Mouse (Mus musculus): ENCODE measurements around the gene Cntn5. TPM values are rescaled to one million over a fixed set of nuclear protein-coding genes. Genes with fewer than 3 reads are reported as not detected.
"Not testable (repeated sequence)": the region's sequence is repeated elsewhere in the genome, so short reads cannot be mapped to it uniquely, and the experiment has no call there.

Cntn5 gene
- total RNA-seq, 2 experiments from 2014 or later: 0.50 to 0.64 TPM

GRCm38 (mm10) chr9:10657144-10657748, 247.3 kb downstream of the Cntn5 start:
- no peak for DNase-seq

DNA sequence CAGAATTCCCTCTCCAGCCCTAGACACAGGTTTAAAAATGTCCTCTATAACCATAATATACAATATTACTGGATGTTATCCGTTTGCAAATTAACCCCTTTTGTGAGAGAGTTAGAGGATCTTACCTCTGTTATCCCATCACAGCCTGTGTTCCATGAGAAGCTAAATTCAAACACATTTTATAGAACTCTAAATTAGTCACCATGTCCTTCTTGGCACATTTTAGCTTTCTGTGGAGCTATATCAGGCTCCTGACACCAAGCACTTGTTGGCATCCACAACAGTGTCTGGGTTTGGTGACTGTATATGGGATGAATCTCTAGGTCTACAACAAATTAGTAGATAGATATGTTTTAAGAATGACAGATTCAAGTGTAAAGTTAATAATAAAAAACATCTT, 253.9 kb downstream of the Cntn5 start:
- no peak for DNase-seq

DNA sequence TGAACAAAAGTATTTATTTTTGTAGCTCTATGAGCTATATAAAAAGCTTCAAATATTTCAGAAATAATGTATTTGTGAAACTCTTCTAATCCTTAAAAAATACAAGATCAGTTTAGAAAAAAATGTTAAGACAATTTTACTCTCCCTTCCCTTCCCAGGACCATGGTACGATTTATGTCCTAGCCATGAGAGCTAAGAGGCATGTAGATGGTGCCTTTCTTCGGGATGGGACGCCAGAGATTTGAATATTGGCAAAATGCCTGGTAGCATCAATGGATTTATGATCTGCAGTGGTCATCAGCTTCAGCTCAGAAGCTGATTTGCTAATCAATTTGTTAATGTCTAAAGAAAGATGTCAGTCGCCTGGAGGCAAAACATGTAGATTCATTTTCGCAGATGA, 258.6 kb downstream of the Cntn5 start:
- no peak for DNase-seq

DNA sequence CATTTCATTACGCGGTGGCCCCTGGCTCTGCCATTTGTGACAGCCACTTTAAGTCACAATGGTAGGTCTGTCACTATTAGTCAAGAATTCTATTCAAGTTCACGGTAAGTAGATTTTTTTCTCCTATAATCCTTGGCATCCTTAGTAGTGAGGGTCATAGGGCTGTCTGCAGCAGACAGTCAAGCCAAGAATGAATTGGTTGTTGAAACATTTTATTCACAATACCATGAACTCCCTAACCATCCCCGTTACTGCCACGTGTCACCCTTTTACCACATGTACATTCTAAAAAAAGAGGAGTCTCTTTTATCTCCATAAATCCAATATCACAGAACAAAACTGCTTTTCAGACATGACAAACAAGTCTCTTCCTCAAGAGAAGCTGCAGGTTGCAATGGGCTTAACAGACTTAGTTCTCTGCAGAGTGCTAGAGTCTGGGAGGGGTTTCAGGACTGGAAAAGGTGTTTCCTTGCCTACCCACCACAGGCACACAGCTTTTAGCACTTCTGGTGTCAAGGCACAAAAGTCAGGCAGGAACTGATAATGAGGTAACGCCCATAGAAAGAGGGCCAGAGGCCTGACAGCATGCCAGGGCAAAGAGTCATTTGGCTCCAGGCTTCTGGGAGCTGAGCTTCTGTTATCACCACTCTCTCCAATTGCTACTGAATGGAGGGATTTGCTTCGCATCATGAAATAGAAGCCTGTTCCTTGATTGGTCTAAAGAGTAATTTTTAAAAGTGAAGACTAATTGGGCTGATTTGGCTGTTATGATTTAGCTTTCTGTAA, 259.3 kb downstream of the Cntn5 start:
- peak; percentile 55 to 58 for DNase-seq

- DNase-seq: no peak
Measured at GRCm38 (mm10) chr9:10618036-10618435, 286.5 kb downstream of the Cntn5 start.

DNA sequence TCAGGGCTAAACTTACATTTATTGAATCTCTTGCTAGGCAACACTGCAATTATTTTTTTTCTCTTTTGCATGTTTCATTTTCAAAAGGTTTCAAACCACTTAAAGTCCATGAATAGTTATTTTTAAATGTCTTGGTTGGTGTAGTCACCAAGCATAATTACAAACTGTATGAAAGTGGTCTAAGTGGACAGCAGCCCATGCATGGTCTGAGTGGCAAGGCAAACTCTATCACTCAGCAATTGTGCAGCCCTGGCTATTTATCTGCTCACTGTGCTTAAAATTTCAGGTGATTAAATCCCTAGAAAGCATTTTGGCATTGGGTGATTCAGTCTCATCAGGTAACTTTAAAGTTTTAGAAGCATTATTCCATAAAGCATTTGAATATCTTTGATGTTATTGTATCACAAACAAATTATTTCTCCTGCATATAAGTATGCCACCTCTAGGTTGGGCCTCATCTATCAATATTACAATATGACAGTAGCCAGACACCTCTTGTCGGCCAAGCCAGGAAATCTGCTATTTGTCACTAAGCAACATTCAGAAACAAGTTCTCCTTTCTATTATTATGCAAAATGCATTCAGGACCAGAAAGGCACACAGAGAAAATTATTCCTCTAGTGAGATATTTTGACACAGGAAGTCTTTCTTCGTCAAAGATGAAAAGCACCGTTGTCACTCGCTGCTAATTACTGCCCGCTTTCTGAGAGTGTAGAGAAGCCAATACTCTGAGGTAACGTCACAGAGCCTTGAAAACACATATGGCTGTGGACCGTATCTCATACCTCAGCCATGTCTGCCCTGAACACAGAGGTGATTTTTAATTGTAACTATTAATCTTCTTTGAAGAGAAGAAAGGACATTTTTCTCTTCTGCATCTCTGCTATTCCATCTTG, 329.0 kb downstream of the Cntn5 start:
- DNase-seq: no peak

- DNase-seq: peak; percentile 5 to 9
Measured at GRCm38 (mm10) chr9:10569830-10570229, 334.7 kb downstream of the Cntn5 start.

GRCm38 (mm10) chr9:10540877-10541276, 363.7 kb downstream of the Cntn5 start:
- DNase-seq: not testable (repeated sequence)

DNA sequence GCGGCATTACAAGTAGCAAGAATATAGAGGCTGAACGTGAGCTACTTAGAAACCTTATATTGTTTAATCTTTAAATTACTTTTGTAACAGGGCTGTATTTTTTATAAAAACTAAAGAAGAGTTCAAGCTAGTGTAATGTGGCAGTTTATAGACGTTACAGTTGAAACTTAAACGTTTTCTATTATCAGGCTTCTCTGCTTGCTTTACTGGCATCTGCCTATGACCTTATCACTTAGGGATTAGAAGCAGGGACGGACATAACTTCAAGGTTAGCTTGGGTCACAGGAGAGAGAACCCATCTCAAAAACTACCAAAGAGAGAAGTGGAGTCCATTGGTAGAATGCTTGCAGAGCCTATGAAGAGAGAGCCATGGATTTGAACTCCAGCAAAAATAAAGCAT, 372.3 kb downstream of the Cntn5 start:
- DNase-seq: no peak

DNA sequence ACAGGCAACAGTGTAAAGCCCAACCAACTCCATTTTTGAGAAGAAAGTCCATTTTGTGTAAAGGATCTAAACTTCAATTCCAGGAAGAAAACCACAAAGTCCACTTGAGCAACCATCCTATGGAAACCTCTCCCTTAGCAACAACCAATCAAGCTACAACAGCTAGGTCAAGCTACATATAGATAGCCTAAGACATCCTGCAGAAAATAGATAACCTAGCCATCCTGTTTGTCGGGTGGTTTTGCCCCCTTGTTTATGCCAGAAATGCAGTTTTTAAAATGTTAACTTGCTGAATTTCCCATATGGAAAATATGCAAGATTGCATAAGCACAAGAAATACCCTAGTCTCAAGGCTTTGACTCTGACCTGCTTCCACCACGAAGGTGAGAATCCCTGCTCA, 373.5 kb downstream of the Cntn5 start:
- no peak for DNase-seq

DNA sequence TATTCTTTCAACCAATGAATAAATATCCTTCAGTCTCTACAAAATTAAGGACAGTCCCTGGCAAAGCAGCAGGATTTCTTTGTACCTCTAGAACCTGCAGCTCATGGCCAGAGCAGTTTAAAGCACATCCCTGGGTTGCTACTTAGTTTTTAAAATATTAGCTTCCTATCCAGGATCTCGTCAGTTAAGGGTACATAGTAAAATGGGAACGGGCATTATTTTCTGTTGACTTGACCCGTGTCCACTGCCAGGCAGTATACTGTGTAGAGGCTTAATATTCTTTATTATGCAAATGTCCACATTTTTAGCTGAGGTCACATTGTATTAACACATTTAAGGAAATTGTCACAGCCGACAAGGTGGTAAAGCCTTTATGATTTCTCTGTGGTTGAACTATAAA, 375.0 kb downstream of the Cntn5 start:
- no peak for DNase-seq

- DNase-seq: no peak
Measured at GRCm38 (mm10) chr9:10529113-10529512, 375.5 kb downstream of the Cntn5 start.

- no peak for DNase-seq
Measured at GRCm38 (mm10) chr9:10528692-10529091, 375.9 kb downstream of the Cntn5 start.

GRCm38 (mm10) chr9:10525915-10526667, 378.5 kb downstream of the Cntn5 start:
- no peak for DNase-seq

DNA sequence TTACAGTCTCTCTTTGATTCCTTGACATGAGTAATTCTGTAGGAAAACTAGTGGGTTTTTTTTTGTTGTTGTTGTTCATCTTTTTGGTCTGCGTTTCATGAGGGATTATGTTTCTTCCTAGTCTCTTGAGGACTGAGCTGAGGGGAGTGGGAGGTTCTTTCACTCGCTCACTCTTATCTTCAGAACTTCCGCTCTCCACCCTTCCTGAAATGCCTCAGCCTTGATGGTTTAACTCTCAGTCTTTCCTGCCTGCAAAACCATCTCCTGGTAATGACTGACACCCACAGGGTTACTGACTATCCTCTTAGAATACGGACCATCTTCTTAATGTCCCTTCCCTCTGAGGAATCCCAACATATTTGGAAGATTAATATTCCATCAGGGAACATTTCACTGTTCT, 382.0 kb downstream of the Cntn5 start:
- DNase-seq: no peak

GRCm38 (mm10) chr9:10521054-10521453, 383.5 kb downstream of the Cntn5 start:
- no peak for DNase-seq

DNA sequence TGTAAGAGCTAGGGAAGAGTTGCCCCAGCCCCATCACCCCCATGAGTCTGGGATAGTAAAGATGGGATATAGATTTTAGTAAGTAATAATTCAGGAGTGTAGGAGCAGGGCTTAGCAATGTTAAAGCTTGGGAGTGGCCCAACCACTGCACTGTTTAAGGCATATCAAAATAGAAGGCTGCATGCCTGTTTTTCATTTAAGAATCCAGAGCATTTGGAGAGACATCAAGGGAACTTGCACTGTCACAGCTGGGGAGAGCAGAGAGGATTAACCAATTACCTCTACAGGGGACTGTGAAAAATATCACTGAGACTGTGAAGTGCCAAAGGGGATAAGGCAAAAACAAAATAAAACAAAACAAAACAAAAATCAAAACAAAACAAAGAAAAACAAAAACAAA, 412.3 kb downstream of the Cntn5 start:
- no peak for DNase-seq

DNA sequence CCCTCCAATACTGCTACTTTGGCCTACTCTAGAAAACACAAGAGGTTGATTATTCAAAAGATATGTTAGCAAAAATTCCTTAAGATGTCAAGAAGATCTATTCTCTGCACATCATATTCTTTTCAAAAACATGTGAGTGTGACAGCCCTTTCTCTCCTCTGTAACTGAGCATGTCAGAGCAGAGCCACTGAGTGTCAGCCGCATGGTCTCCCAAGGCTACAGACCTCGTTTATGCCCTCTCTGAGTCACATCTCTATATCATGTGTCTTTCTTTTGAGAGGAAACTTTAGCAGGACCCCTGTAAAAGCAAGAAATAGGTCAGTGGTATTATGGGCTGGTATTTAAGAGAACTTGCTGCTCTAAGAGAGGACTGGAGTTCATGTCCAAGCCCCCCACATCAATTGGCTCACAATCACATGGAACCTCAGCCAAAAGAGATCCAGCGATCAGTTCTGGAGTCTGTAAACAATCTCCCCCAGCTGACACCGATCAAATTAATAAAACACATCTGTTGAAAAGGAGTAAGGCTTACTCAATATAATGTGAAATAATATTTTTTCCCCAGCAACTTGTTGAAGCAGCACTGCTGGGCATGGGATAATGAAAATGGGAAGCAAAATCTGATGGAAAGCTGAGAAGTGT, 433.0 kb downstream of the Cntn5 start:
- DNase-seq: peak in 1 of 2 experiments; percentile 4

DNA sequence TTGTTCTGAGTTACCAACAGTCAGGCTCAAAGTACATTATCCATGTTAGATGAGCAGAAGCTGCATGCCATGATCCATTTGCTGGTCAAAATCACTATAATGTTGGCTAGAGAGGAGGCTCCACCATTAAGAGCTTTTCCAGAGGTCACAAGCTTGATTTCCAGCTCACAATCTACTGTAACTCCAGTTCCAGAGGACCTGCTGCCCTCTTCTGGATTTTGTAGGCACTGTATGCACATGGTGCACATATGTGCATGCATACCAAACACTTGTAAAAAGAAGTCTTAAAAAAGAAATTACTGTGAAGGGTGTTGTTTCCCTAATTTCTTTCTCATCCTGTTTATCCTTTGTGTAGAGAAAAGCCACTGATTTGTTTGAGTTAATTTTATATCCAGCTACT, 439.8 kb downstream of the Cntn5 start:
- no peak for DNase-seq

GRCm38 (mm10) chr9:10457900-10458299, 446.7 kb downstream of the Cntn5 start:
- peak in 1 of 2 experiments; percentile 0 for DNase-seq

GRCm38 (mm10) chr9:10448987-10449563, 455.5 kb downstream of the Cntn5 start:
- no peak for DNase-seq

Measured in heart, adult 18-20 months (tissue).